Mouse (Mus musculus) kidney, embryonic 16.5 days (tissue): ENCODE data around the gene Tmem104. TPM values are rescaled to one million over a fixed set of nuclear protein-coding genes. Genes with fewer than 3 reads are reported as not detected.

Source experiments
- ATAC-seq: fragments of 200-750 bp; cut with Nextera tagmentation; 2 replicates; pipeline ENCODE4 v1.8.0; 2017; ENCODE audit warnings: moderate TSS enrichment; ENCODE audit not compliant: low FRiP score, low TSS enrichment
- H3K27ac ChIP-seq: fragments of 300-500 bp; sonication (generic); 2 replicates; pipeline ENCODE4 v1.5.1; 2014; ENCODE audit warnings: low read length
- H3K27me3 ChIP-seq: fragments of 300-500 bp; sonication (generic); 2 replicates; pipeline ENCODE4 v1.6.1; 2014; ENCODE audit warnings: low read length, control low read depth, mixed read lengths; ENCODE audit not compliant: insufficient read depth
- H3K36me3 ChIP-seq: fragments of 300-500 bp; sonication (generic); 2 replicates; pipeline ENCODE4 v1.6.1; 2014; ENCODE audit warnings: low read length, control low read depth, mixed read lengths; ENCODE audit not compliant: insufficient read depth
- H3K4me1 ChIP-seq: fragments of 300-500 bp; sonication (generic); 2 replicates; pipeline ENCODE4 v1.6.1; 2014; ENCODE audit warnings: low read length, control low read depth, mixed read lengths; ENCODE audit not compliant: insufficient read depth
- H3K4me2 ChIP-seq: fragments of 300-500 bp; sonication (generic); replicated peaks from 2 replicates; pipeline ENCODE4 v1.6.1; 2014; ENCODE audit warnings: low read depth, low read length
- H3K4me3 ChIP-seq: fragments of 300-500 bp; sonication (generic); 2 replicates; pipeline ENCODE4 v1.5.1; 2014; ENCODE audit warnings: mild to moderate bottlenecking, low read length
- H3K9ac ChIP-seq: fragments of 300-500 bp; sonication (generic); replicated peaks from 2 replicates; pipeline ENCODE4 v1.6.1; 2014; ENCODE audit warnings: low read length
- H3K9me3 ChIP-seq: fragments of 300-500 bp; sonication (generic); 2 replicates; pipeline ENCODE4 v1.6.1; 2016; ENCODE audit warnings: low read length, control low read depth
- WGBS: fragments of 180-500 bp; shearing (Covaris S2); extraction: QIAGEN DNeasy Blood & Tissue Kit; methylation state at CpG from one replicate; pipeline ENCODE4 v1.1.7; 2014; 5-methylcytosine and 5-hydroxymethylcytosine counted together
- polyA plus RNA-seq: library from polyadenylated mRNA; unstranded; fragments of >200 nt; fragmentation: Nextera tagmentation; extraction: Ambion mirVana; gene quantifications from 2 replicates; pipeline ENCODE4 v1.2.1, GENCODE M21; 2015

Gene Tmem104
- polyA plus RNA-seq, 1 experiment from 2014 or later: 13.8 TPM

DNA sequence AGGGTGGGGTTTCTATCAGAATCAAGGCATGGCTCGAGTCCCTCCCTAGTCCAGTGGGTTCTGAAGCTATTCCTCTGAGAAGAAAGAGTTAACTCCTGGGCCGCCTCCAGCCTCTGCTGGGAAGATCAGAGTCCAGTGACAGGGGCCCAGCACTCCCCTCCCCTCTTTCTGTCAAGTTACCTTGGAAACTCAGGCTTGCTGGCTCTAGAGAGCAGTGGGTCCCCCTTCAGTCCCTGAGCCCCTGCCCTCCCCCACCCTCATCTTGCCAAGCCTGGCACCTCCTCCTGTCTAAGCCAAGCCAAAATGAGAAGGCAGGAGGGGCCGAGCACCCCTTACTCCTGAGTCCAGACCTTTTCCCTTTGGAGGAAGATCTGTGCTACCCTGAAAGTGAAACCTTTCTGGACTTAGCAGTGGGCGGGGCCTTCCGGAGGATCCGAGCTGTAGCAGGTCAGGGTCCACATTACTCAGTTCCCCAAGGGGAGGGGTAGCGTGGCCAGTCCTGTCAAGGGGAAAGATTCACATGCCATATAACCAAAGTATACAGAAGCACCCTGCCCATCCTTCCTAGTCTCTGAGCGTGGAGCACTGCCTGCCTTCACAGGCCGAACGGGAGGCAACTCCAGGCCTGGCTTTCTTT is 9.6 kb upstream of the Tmem104 start:
- Histone ChIP-seq H3K27me3 (no peaks in the 10 kb centered on the region), H3K36me3 (0 out of 2 replicates have a peak, but pooled peaks cover 5% of the 10 kb centered on the region), H3K4me1 (peaks cover 58% of the 10 kb centered on the region), H3K4me3 (peak overlapping the region; percentile 26), H3K9ac (peak overlapping the region; percentile 39), H3K4me2 (peak overlapping the region; percentile 31), H3K27ac (peak overlapping the region; percentile 80), H3K9me3 (no peaks in the 10 kb centered on the region)
- peak; percentile 62 for ATAC-seq
- WGBS: 18% methylated on average over 10 of the region's 10 CpGs

DNA sequence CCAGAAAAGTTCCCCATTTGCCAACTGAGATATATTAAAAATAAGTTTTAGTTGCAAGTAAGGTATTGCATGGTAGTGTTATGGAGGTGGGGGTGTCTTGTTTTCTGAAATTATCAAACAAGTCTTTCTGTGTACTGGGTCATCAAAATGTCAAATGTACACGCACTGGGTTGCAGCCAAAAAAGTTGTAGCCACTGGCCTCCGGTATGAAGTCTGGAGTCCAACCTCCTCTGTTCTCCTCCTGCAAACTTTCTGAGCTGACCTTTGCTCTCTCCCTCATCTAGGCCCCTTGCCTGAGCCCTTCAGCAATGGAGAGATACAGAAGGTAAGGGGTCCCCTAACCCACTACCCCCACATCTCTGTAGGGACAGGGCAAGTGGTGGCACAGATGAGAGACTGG is 8.5 kb upstream of the Tmem104 start:
- 0 out of 2 replicates have a peak, but pooled peaks cover 5% of the 10 kb centered on the region for H3K36me3 ChIP-seq
- H3K9me3 ChIP-seq: no peaks in the 10 kb centered on the region
- H3K27me3 ChIP-seq: no peaks in the 10 kb centered on the region
- H3K4me2 ChIP-seq: no peak overlapping the region
- no peak overlapping the region for H3K4me3 ChIP-seq
- 62% methylated on average over 2 of the region's 2 CpGs for WGBS
- no peak overlapping the region for H3K9ac ChIP-seq
- peaks cover 47% of the 10 kb centered on the region for H3K4me1 ChIP-seq
- ATAC-seq: no peak
- H3K27ac ChIP-seq: no peak overlapping the region

DNA sequence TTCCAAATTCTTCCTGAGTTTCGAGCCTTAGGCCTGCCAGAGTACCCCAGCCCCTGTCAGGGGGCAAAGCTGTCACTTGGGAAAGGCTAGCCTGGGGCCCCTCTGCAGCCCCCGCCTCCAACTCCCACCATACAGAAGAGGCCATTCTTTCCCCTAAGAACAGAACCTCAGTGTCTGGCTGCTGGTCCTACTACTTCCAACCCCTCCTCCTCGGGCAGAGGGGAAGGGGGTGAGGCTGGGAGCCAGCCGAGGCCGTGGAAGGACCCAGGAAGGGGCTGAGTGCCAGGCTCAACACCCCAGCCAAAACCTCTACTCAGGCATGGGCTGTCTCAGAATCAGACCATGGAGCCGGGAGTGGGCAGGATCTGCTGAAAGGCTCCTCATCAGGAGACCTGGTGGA is 8.1 kb upstream of the Tmem104 start:
- no peak overlapping the region for H3K4me2 ChIP-seq
- no peak overlapping the region for H3K9ac ChIP-seq

DNA sequence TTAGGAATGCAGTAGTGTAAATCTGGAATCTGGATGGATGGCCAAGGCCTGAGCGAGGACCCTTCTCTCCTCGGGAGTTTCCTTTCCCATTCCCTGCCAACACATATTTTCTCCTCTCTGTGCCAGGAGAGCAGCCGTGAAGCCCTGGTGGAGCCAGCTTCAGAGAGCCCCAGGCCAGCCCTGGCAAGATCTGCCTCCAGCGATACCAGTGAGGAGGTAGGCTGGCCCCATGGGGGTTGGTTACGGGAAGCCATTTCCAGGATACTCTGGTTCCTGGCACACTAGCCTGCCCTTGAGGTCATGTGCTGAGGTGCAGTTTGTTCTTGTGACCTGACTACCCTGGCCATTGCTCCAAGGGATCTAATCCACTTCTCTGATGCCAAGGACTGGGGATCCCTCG is 7.4 kb upstream of the Tmem104 start:
- Histone ChIP-seq H3K27me3 (no peaks in the 10 kb centered on the region), H3K9ac (no peak overlapping the region), H3K4me2 (no peak overlapping the region), H3K9me3 (no peaks in the 10 kb centered on the region), H3K4me1 (peaks cover 36% of the 10 kb centered on the region), H3K36me3 (0 out of 2 replicates have a peak, but pooled peaks cover 5% of the 10 kb centered on the region), H3K4me3 (no peak overlapping the region), H3K27ac (no peak overlapping the region)
- WGBS: 84% methylated on average over 6 of the region's 6 CpGs
- ATAC-seq: no peak

More for the DNA sequence above, 8.1 kb upstream of the Tmem104 start:
- no peak overlapping the region for H3K4me3 ChIP-seq
- ATAC-seq: no peak
- WGBS: 70% methylated on average over 6 of the region's 6 CpGs
- H3K4me1 ChIP-seq: peaks cover 43% of the 10 kb centered on the region
- no peaks in the 10 kb centered on the region for H3K27me3 ChIP-seq
- no peaks in the 10 kb centered on the region for H3K9me3 ChIP-seq
- 0 out of 2 replicates have a peak, but pooled peaks cover 5% of the 10 kb centered on the region for H3K36me3 ChIP-seq
- no peak overlapping the region for H3K27ac ChIP-seq

DNA sequence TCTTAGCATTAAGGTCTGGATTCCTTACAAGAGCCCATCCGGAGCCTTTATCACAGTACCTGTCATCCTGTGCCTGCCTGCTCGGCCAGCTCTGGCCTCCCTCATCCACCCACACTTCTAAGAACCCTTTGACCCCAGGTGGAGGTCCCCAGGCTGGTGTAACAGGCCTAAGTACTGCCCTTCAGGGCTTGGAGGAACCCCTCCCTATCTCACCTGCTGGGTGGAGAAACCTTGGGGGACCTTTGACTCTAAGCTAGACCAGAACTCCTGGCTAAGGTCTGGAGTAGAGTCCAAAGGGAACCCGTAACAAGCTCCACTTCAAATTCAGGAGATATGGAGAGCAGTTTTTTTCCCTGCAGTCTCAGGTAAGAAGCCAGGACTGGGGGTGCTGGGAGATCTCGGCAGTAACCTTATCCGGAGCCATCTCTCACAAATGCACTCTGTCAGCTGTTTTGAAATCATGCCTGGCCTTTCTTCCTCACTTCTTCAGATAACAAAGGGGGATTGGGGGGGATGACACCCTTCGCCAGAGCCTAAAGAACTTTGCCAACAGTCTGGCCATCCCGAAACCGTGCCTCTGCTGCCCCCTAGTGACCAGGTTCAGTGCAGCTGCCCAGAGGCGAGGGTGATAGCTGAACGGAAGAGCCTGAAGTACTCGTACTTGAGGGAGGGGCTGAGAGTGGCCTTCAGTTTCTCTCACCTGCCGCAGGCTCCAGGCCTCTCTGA is 5.2 kb upstream of the Tmem104 start:
- 0 out of 2 replicates have a peak, but pooled peaks cover 5% of the 10 kb centered on the region for H3K36me3 ChIP-seq
- no peak overlapping the region for H3K27ac ChIP-seq
- peaks cover 24% of the 10 kb centered on the region for H3K4me1 ChIP-seq
- H3K9me3 ChIP-seq: no peaks in the 10 kb centered on the region
- no peak for ATAC-seq
- H3K9ac ChIP-seq: 0 out of 2 replicates have a peak overlapping the region, but pooled peaks have one; percentile 4
- no peaks in the 10 kb centered on the region for H3K27me3 ChIP-seq
- WGBS: 21% methylated on average over 12 of the region's 12 CpGs
- H3K4me2 ChIP-seq: no peak overlapping the region
- no peak overlapping the region for H3K4me3 ChIP-seq

DNA sequence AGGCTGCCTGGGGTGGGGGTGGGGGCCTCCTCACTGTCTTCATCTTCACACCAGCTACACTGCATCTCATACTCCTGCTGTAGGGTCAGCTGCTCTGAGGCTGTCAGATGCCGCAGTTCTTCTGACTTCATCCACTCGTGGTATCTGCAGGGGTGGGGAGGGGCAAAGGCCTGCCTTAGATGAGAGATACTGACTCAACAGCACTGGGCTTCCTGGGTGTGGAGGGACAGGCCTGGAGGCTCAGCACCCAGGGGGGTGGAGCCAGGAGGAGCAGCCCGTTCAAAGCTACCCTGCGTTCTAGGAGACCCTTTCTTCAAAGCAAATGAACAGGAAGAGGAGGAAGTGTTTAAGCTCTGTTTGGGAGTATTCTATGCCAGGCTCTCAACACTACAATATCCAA is 2.3 kb upstream of the Tmem104 start:
- H3K36me3 ChIP-seq: 0 out of 2 replicates have a peak, but pooled peaks cover 5% of the 10 kb centered on the region
- no peak for ATAC-seq
- no peak overlapping the region for H3K27ac ChIP-seq
- H3K9me3 ChIP-seq: no peaks in the 10 kb centered on the region
- H3K4me2 ChIP-seq: no peak overlapping the region
- H3K9ac ChIP-seq: 0 out of 2 replicates have a peak overlapping the region, but pooled peaks have one; percentile 12
- no peak overlapping the region for H3K4me3 ChIP-seq
- 48% methylated on average over 4 of the region's 4 CpGs for WGBS
- peaks cover 15% of the 10 kb centered on the region for H3K4me1 ChIP-seq
- no peaks in the 10 kb centered on the region for H3K27me3 ChIP-seq

DNA sequence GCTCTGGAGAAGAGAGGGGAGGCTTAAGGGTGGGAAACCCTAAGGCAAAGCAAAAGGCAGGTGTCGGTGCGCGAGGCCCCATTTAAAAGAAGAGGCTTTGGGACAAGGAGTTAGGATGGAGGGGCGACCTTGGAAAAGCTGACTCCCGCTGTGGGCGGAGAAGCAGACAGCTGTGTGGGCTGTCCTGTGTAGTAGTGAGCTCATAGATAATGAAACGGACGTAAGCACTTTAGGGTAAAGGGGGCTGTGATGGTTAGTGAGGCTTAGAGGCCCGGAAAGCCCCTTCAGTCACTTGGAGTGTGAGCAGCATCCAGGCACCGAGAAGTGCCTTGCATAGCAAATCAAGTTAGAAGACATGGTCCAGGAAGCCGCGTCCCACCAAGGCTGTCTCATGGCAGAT is 406 bp downstream of the Tmem104 start, which contains the start of gene Nat9:
Gene Nat9, minus strand, starts transcription at position 167 of the 400 bp plus-strand sequence.
- Histone ChIP-seq H3K36me3 (peaks cover 6% of the 10 kb centered on the region; the same call in 1 of the 2 replicates), H3K4me1 (peaks cover 15% of the 10 kb centered on the region), H3K27me3 (no peaks in the 10 kb centered on the region), H3K4me2 (peak within 1 kb of the TSS; percentile 97), H3K9me3 (no peaks in the 10 kb centered on the region), H3K27ac (peak within 1 kb of the TSS; percentile 79), H3K9ac (peak within 1 kb of the TSS; percentile 77), H3K4me3 (peak within 1 kb of the TSS; percentile 69)
- 8% methylated on average over 12 of the region's 12 CpGs for WGBS
- ATAC-seq: no peak

DNA sequence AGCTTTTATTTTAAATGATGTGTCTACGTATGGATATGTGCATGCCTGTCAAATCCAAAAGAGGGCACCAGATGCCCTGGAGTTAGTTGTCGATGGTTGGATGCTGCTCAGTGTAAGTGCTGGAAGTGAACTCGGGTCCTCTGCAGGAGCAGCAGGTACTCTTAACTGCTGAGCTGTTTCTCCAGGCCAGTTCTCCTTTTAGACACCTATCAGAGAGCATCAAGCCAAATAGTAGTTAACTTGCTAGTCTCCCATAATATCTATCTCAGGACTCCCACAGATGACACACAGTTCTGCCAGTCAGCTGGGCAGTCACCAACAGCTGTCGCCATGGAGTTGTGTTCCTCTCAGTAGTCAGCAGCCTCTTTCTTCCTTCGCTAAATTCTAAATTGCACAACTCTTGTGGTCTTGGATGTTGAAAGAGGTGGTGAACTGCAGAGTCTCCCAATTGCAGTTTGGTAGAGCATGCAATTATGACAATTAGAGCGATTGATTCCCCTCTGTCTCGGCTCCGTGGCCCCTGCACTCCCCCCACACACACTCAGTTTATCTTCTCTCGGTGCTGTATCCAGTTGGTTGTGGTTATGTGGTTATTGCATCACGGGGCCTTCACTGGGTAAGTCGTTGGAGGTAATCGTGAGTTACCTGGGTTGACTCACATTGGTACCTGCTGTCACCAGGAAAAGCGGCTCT is 1.4 kb downstream of the Tmem104 start:
- Histone ChIP-seq H3K4me1 (peaks cover 15% of the 10 kb centered on the region), H3K9ac (no peak overlapping the region), H3K4me2 (no peak overlapping the region), H3K4me3 (no peak overlapping the region), H3K36me3 (peaks cover 6% of the 10 kb centered on the region; the same call in 1 of the 2 replicates), H3K27me3 (no peaks in the 10 kb centered on the region), H3K27ac (no peak overlapping the region), H3K9me3 (no peaks in the 10 kb centered on the region)
- WGBS: 86% methylated on average over 13 of the region's 13 CpGs
- no peak for ATAC-seq

DNA sequence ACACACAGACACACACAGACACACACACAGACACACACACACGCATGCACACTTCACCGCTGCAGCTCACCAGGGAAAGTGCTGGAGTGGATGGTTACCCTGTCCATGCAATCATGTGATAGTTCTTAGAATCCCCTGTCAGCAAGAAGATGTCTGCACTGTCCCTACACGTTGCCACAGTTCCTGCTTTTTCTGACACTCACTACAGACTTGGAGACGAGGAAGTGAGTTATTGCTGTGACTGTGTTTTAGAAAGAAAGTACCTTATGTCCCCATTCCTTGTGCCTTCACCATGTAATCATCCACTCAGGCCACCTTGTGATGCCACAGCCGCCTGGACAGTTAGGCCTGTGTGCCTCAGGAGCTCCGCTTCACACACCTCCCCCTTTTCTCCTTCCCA is 2.0 kb downstream of the Tmem104 start:
- peaks cover 15% of the 10 kb centered on the region for H3K4me1 ChIP-seq
- 87% methylated on average over 6 of the region's 6 CpGs for WGBS
- H3K9ac ChIP-seq: no peak overlapping the region
- no peaks in the 10 kb centered on the region for H3K27me3 ChIP-seq
- H3K36me3 ChIP-seq: peaks cover 6% of the 10 kb centered on the region; the same call in 1 of the 2 replicates
- no peak overlapping the region for H3K4me2 ChIP-seq
- H3K4me3 ChIP-seq: no peak overlapping the region
- no peak for ATAC-seq
- H3K9me3 ChIP-seq: no peaks in the 10 kb centered on the region
- H3K27ac ChIP-seq: no peak overlapping the region
